Mouse (Mus musculus) lung, postnatal 0 days (tissue): ENCODE results near the gene Usp2. TPM values are rescaled to one million over a fixed set of nuclear protein-coding genes. Genes with fewer than 3 reads are reported as not detected.
A peak's percentile ranks its signal among the peaks of the same experiment; 100 is the strongest.

Source experiments
- ATAC-seq: fragments of 200-750 bp; cut with Nextera tagmentation; 2 replicates; pipeline ENCODE4 v1.8.0; 2017; ENCODE audit warnings: moderate library complexity
- DNase-seq: peaks from one replicate; pipeline ENCODE4 v3.0.0-alpha.2; 2016; ENCODE audit warnings: low spot score
- H3K27ac ChIP-seq: fragments of 300-500 bp; sonication (generic); 2 replicates; pipeline ENCODE4 v1.5.1; 2014; ENCODE audit warnings: antibody characterized with exemption, mild to moderate bottlenecking, low read length, mixed read lengths
- H3K27me3 ChIP-seq: fragments of 300-500 bp; sonication (generic); replicated peaks from 2 replicates; pipeline ENCODE4 v1.6.1; 2014; ENCODE audit warnings: low read length, mixed read lengths; ENCODE audit not compliant: insufficient read depth
- H3K36me3 ChIP-seq: fragments of 300-500 bp; sonication (generic); 2 replicates; pipeline ENCODE4 v1.6.1; 2014; ENCODE audit warnings: low read length, mixed read lengths; ENCODE audit not compliant: insufficient read depth
- H3K4me1 ChIP-seq: fragments of 300-500 bp; sonication (generic); 2 replicates; pipeline ENCODE4 v1.6.1; 2014; ENCODE audit warnings: antibody characterized with exemption, low read depth, low read length, mixed read lengths; ENCODE audit not compliant: insufficient read depth
- H3K4me2 ChIP-seq: fragments of 300-500 bp; sonication (generic); replicated peaks from 2 replicates; pipeline ENCODE4 v1.6.1; 2014; ENCODE audit warnings: low read depth, mild to moderate bottlenecking, low read length, moderate library complexity, mixed read lengths
- H3K4me3 ChIP-seq: fragments of 300-500 bp; sonication (generic); 2 replicates; pipeline ENCODE4 v1.5.1; 2014; ENCODE audit warnings: low read depth, low read length
- H3K9ac ChIP-seq: fragments of 300-500 bp; sonication (generic); replicated peaks from 2 replicates; pipeline ENCODE4 v1.6.1; 2014; ENCODE audit warnings: low read depth, mild to moderate bottlenecking
- H3K9me3 ChIP-seq: fragments of 300-500 bp; sonication (generic); 2 replicates; pipeline ENCODE4 v1.6.1; 2016; ENCODE audit warnings: low read length, mixed read lengths
- CTCF ChIP-seq: IDR thresholded peaks from 2 replicates; pipeline ENCODE4 v1.5.1; 2016; ENCODE audit warnings: antibody characterized with exemption, mild to moderate bottlenecking
- EP300 ChIP-seq: IDR thresholded peaks from 2 replicates; pipeline ENCODE4 v1.6.1; 2016; ENCODE audit warnings: antibody characterized with exemption, mild to moderate bottlenecking, control low read depth
- WGBS: fragments of 180-500 bp; shearing (Covaris S2); extraction: QIAGEN DNeasy Blood & Tissue Kit; methylation state at CpG from one replicate; pipeline ENCODE4 v1.1.7; 2014; 5-methylcytosine and 5-hydroxymethylcytosine counted together
- polyA plus RNA-seq: library from polyadenylated mRNA; unstranded; fragments of >200 nt; fragmentation: Nextera tagmentation; extraction: Ambion mirVana; gene quantifications from 2 replicates; pipeline ENCODE4 v1.2.1, GENCODE M21; 2015

The Usp2 gene
- 11.0 TPM in 2 replicates for polyA plus RNA-seq

DNA sequence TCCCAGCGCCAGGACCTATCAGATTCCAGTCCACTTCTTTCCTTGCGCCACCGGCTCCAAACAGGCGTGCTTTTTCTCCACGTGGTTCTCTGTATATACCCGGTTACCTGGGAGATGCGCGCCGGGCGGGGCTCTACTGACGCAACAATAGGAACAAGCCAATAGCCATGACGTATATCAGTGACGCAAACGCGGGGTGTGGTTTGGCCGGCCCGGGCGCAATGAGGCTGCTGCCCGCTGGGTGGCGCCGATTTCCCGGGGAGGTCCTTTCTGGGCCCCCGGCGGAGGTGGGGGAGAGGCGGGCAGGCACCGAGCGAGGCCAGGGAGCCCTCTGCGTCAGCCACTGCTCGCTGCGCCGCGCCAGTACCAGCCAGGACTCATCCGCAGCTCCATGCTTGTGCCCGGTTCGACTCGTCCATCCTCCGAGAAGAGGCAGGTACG is at the start of gene Usp2:
TSS of gene Usp2 (plus strand) at position 237 of the 441 bp plus-strand sequence.
- DNase-seq (peak; percentile 99), ATAC-seq (peak; percentile 99)
- under 1% methylated on average over 36 of the region's 38 CpGs for WGBS
- Histone ChIP-seq H3K4me1 (0 out of 2 replicates have a peak, but pooled peaks cover 3% of the 10 kb centered on the region), H3K36me3 (no peaks in the 10 kb centered on the region), H3K4me3 (peak within 1 kb of the TSS; percentile 40), H3K27me3 (no peaks in the 10 kb centered on the region; the same call in 1 of the 2 replicates), H3K9me3 (no peaks in the 10 kb centered on the region), H3K4me2 (peak within 1 kb of the TSS; percentile 76), H3K27ac (no peak within 1 kb of the TSS), H3K9ac (peak within 1 kb of the TSS; percentile 26; the same call in 1 of the 2 replicates)
- TF ChIP-seq CTCF = peak; percentile 93
- peak; percentile 93 for TF ChIP-seq EP300

DNA sequence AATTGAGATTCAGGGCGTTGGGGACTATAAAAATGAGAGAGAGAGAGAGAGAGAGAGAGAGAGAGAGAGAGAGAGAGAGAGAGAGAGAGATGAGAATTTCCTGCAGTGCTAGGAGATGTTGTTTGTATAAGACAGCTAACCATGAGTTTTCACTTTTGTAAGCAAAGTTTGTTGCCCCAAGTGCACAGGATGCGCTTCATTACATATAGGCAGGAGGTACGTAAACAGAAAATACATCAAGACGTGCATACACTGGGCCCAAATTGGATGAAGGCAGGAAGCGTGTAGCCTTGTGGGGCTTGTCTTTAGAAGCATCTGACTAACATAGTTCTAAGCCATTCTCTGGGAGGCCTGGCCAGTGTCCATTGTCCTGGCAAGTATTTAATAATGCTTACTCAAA is 49.0 kb upstream of the Usp2 start:
- Histone ChIP-seq H3K4me3 (no peak overlapping the region), H3K27me3 (no peaks in the 10 kb centered on the region), H3K27ac (no peak overlapping the region), H3K4me2 (no peak overlapping the region), H3K4me1 (no peaks in the 10 kb centered on the region), H3K36me3 (no peaks in the 10 kb centered on the region), H3K9me3 (no peaks in the 10 kb centered on the region), H3K9ac (no peak overlapping the region)
- ATAC-seq = no peak
- no peak for DNase-seq
- WGBS = 56% methylated on average over 5 of the region's 5 CpGs
- TF ChIP-seq CTCF = no peak
- no peak for TF ChIP-seq EP300

DNA sequence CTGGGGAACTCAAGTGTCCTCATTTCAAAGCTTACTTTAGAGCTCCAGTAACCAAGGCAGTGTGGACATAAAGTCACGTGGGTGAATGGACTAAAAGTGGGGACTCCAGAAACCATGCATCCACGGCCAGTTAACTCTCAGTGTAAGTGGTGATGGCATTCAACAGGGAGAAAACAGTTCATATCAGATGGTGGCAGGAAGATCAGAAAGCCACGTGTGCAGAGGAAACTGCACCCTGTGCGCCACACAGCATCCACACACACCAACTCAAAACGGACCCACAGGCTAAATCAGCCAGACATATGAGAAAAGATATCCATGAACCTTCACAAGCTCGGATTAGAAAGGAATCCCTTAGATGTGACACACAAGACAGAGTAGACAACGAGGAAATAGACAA is 46.8 kb upstream of the Usp2 start:
- 70% methylated on average over 7 of the region's 7 CpGs for WGBS
- Histone ChIP-seq H3K36me3 (no peaks in the 10 kb centered on the region), H3K4me1 (no peaks in the 10 kb centered on the region), H3K27me3 (no peaks in the 10 kb centered on the region), H3K9ac (no peak overlapping the region), H3K4me3 (no peak overlapping the region), H3K9me3 (no peaks in the 10 kb centered on the region), H3K27ac (no peak overlapping the region), H3K4me2 (no peak overlapping the region)
- TF ChIP-seq EP300 = no peak
- TF ChIP-seq CTCF = no peak
- ATAC-seq = no peak
- DNase-seq = no peak

DNA sequence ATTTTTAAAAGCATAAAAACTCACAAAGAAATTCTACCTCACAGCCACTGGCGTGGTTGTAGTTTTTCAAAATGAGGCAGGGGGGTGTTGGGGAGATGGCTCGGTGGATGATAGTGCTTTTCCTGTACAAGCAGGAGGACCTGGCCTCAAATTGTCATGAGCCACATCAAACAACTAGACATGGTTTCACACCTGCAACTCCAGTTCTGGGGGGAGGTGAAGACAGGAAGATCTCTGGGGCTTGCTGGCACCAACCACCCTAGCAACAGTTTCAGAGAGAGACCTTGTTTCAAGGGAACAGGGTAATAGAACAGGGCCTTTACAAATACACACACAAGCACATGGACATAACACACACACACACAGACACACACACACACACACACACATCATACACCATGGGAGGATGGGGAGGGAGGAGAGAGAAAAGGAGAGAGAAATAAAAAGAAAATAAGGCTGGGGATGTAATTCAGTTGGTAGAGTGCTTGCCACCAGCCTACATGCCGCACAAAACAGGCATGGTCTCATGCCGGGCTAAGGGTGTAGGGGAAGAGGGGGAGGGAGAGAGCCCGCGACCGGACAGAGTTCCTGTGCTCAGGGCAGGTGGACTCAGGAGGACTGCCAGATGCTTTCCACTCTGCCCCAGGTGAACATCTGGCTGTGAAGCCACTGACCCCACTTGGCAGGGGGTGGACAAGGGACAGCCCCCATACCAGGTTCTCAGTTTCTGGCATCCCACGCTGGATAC is 44.5 kb upstream of the Usp2 start:
- H3K4me1 ChIP-seq = no peaks in the 10 kb centered on the region
- H3K27me3 ChIP-seq = no peaks in the 10 kb centered on the region
- no peak overlapping the region for H3K9ac ChIP-seq
- no peak for TF ChIP-seq CTCF
- TF ChIP-seq EP300 = no peak
- no peak for DNase-seq
- ATAC-seq = no peak
- no peaks in the 10 kb centered on the region for H3K36me3 ChIP-seq
- no peak overlapping the region for H3K4me2 ChIP-seq
- no peak overlapping the region for H3K4me3 ChIP-seq
- no peak overlapping the region for H3K27ac ChIP-seq
- WGBS = 64% methylated on average over 8 of the region's 8 CpGs
- no peaks in the 10 kb centered on the region for H3K9me3 ChIP-seq

DNA sequence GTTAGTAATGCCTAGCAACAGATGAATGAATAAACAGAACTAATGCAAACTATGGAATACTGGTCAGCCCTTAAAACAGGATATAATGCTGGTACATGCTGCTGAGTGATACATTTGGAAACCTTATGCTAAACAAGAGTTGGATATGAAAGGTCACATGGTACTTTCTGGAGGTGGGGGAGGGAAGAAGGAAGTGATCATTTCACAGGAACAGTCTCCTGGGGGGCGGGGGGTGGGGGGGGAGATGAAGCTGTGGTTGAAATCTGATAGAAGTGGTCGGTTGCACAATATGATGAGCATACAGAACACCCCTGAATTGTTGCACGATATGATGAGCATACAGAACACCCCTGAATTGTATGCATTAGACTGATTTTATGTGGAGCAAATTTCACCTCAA is 42.7 kb upstream of the Usp2 start:
- H3K27me3 ChIP-seq = no peaks in the 10 kb centered on the region
- no peak overlapping the region for H3K9ac ChIP-seq
- no peak overlapping the region for H3K4me2 ChIP-seq
- H3K4me3 ChIP-seq = no peak overlapping the region
- H3K4me1 ChIP-seq = no peaks in the 10 kb centered on the region
- no peak overlapping the region for H3K27ac ChIP-seq
- ATAC-seq = no peak
- TF ChIP-seq EP300 (no peak), CTCF (no peak)
- H3K36me3 ChIP-seq = no peaks in the 10 kb centered on the region
- no peaks in the 10 kb centered on the region for H3K9me3 ChIP-seq
- DNase-seq = no peak
- 63% methylated on average over 3 of the region's 3 CpGs for WGBS

DNA sequence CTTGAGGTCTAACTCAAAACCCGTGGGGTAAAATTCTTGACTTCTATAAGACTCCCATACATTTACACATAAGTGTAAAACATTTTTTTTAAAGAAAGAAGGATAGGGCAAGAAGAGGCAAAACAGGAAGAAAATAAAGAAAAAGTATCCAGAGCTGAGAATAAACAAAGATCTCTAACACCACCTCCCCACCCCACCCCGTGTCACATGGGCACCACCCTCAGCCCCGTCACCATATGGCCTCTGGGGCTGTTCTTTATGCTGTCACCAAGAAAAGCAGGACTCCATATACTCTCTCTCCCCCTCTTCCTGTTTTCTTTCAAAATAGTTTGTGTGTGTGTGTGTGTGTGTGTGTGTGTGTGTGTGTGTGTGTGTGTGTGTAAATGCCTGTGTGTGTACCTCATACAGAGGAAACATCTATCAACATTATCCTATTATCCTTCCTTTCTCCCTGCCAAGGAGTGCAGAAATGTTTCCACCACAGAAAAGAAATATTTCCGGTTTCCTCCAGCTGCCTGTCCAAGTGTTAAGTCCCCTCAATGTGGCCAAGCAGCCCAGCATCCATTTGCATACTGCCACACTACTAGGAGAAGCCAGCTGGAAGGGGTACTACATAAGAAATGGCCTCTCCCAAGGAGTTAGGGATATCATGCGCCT is 37.1 kb upstream of the Usp2 start:
- H3K9me3 ChIP-seq = no peaks in the 10 kb centered on the region
- TF ChIP-seq EP300 = no peak
- no peak for TF ChIP-seq CTCF
- WGBS = 49% methylated on average over 5 of the region's 5 CpGs
- no peak overlapping the region for H3K4me3 ChIP-seq
- H3K27me3 ChIP-seq = no peaks in the 10 kb centered on the region
- H3K4me1 ChIP-seq = no peaks in the 10 kb centered on the region
- peak; percentile 12 for DNase-seq
- peak; percentile 35 for ATAC-seq
- no peak overlapping the region for H3K27ac ChIP-seq
- no peak overlapping the region for H3K9ac ChIP-seq
- H3K4me2 ChIP-seq = no peak overlapping the region
- H3K36me3 ChIP-seq = no peaks in the 10 kb centered on the region
